Mouse (Mus musculus) lung, postnatal 14 days (tissue): ENCODE measurements around the gene Cercam.

Source experiments
- DNase-seq: peaks from one replicate; pipeline ENCODE4 v3.0.0; 2021

Gene Cercam

GRCm38 (mm10) chr2:29868949-29869645, at the start of gene Cercam:
Gene Cercam, plus strand, starts transcription at chr2:29869164.
- peak; percentile 84 for DNase-seq

GRCm38 (mm10) chr2:29819363-29819762, 49.6 kb upstream of the Cercam start:
- no peak for DNase-seq

DNA sequence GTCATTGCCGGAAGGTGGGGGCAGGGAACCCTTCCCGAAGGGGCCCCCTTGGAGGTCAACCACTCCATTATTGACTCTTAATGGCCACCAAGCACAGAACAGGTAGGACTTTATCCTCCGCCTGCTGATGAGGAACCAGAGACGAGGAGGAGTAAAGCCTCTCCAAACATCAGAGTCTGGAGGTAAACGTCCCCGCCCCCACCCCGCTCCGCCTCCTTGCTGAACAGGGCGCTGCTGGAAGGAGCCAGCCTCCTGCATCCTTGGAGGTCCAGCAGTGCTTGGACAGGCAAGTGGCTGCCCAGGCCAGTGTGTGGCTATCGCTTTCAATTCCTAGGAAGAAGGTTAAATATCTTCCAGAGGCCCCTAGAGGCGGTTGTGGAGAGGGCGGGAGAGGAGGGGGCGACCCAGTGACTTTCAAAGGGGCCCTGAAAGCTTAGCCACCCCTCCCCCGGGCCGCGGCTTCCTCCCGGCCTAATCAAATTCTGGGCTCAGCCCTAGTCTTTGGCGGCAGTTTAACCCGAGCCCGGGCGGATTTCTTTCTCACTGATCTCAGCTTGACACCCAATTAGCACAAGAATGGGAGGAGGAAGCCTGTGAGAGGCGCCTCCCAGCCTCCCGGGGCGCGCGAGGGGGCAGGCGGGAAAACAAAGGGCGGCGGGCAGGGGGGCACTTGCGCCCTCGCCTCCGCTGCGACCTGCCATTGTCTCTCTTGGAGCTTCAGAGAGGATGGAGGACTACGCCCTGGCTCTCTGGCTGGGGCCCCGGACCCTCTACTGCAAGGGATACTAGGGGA, 48.7 kb upstream of the Cercam start, which contains the start of gene Urm1:
Gene Urm1, plus strand, starts transcription at position 51 of the 793 bp plus-strand sequence.
- peak; percentile 59 for DNase-seq

DNA sequence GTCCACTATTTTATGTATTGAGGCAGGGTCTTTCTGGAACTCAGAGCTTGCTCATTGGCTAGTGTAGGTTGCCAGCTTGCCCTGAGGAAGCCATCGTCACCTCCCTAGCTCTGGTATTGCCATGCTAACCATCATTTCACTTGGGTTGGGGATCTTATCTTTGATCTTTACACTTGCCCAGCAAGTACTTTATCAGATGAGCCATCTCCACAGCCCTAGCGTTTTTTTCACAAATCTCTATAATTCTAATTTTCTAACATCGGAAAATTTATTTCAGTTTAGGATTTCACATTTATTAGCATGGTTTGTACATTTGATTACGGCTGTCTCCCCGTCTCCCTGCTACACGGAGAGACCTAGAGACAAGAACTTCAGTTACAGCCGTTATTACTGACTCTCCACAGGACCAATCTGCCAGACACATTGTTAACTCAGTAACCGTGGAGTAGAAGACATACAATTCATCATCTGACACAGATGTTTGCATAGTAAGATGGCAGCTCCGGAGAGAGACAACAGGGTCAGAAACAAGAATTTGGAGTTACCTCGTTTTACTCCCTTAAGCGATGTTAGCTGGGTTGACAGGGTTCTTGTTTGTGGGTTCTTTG, 42.5 kb upstream of the Cercam start:
- no peak for DNase-seq

DNA sequence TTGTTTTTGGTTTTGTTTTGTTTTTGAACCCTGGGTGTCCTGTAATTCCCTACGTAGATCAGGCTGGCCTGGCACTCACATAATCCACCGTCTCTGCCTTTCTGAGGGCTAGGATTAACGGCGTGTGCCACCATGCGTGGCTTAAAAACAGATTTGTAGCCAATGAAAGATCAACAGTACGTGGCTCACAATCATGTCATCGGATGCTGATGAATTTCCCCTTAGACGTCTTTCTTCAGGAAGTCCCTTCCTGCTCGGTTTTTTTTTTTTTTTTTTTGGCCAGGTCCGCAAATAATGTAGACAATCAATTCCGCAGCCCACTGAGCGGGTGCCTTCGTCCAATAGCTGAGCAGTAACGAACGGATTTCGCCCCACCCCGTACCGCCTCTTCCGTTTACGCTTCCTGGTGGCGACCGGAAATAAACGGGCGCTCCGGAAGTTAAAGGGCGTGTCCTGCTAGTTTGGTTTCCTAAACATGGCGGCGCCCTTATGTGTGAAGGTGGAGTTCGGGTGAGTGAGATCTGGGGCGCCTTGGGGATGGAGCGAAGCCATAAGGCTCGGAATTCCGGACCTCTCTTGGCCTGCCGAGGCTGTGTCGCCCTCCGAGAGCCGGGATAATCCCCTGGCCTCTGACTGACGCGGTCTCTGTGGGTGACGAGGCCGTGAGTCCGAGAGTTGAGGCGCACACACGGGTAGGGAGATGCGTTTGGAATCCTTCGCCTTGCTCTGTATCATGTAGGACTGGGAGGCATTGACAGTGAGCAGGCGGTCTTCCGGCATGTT, 41.8 kb upstream of the Cercam start:
- DNase-seq = peak; percentile 95

- DNase-seq = no peak
Observed at GRCm38 (mm10) chr2:29827709-29828024, 41.3 kb upstream of the Cercam start.

DNA sequence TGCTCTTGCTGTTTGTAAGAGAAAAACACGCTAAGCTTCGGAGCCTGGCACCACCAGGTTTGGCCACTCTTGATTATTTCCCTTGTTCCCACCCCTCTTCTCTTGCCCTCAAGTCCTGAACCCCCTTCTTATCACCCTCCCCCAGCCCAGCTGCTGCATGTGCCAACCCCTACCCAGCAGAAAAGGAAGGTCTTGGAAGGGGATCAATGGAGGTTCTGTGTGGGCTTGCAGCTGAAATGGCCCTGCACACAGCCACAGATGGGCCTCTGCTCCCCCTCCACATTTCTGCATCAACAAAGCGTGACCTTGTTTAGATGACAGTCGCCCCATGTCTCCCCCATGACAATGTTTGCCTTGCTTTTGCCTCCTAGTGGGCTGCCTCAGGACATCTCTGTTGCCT, 37.9 kb upstream of the Cercam start:
- DNase-seq = no peak

- no peak for DNase-seq
Observed at GRCm38 (mm10) chr2:29833796-29834195, 35.2 kb upstream of the Cercam start.

DNA sequence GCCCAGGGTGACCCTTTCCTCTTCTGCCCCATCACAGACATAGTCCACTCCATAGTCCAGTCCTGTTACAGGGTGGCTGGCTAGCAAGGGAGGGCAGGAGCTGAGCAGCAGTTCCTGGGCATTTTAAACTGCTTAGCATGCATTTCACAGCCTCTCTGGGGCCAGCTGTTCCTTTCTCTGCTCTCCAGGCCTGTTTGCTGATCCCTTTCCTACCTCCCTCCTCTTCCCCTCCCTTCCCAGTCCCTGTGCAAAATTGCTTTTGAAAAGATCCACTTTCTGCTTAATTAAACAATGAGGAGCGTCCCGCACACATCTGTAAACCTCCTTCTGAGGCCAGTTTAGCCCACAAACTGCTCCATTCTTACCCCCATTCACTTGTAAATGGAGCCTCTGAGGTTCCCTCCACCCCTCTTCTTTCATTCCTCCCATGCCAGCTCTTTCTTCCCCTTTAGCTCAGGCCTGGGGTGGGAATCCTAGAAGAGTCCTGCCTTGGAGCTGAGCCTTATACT, 33.5 kb upstream of the Cercam start:
- no peak for DNase-seq

DNA sequence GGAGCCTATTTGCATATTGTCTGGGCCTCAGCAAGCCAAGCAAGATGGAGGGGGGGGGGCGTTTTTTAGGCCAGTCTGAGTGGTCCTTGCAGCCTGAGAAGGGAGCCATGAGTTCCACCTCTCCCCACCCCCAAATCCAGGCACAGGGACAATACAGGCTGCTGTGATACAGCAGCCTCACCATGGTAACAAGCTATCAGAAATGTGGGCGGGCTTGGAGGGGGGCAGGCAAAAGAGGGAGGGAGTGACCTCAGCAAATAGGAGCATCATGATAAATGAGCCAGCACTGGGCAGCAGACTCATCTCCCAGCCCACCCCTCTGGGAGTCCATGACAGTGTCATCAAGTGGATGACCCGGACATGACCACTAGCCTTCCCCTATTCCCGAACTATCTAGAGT, 29.5 kb upstream of the Cercam start:
- no peak for DNase-seq

DNA sequence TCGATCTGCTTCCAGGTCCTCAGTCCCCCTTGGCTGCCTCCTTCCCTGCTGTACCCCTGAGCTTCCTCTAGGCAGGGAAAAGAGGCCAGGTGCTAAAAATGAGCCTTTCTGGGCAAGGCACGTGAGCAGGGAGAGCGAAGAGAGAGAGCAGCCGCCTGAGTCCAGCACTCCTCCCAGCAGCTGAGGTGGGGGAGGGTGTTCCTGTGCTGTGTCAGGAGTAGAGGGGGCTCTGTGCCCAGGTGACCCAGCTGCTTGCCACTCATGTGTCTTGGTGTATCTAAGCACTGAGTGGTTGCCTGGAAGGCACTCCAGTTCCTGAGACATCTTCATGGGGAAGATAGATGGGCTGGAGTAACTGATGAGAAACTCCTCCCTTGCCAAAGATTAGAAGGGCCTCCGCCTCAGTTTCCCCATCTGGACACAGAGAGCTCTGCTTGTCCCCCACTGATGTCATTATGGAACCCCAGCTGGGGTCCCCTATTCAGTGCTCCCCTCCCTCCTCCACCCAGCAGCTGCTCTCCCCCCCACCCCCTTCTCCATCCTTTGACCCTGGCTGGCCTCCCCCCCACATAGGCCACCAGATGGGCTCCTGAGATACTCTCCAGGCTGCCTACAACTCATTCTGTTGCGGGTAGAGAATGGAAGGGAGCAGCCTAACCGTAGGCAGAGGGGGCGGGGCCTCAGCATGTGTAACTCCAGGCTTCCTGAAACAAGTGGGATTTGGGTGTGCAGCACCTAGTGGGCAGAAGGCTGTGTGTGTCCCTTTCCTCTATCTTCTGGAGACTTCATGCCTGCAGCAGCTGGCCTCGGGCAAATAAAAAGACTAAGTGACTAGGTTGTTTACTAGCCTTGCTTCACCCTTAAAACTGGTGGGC, 25.5 kb upstream of the Cercam start:
- DNase-seq = no peak

DNA sequence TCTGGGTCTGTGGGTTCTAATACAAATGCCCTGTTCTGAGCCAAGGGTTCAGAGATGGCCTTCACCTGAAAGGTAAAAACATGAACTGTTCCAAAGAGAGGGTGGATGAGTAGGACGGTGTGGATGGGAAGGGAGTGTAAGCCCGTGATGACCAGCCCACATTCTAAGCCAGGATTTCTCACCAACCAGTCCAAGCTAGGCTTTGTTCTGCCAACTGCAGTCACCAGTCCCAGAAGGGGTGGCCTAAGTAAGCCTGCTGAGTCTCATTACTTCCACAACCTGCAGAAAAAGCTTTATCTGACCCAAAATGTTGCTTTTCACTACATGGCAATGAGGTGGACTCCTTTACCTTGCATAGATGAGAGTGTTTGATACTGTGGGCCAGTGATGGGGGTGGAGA, 24.8 kb upstream of the Cercam start:
- DNase-seq = no peak

GRCm38 (mm10) chr2:29844661-29845060, 24.3 kb upstream of the Cercam start:
- no peak for DNase-seq

- no peak for DNase-seq
Observed at GRCm38 (mm10) chr2:29845636-29846035, 23.3 kb upstream of the Cercam start.

DNA sequence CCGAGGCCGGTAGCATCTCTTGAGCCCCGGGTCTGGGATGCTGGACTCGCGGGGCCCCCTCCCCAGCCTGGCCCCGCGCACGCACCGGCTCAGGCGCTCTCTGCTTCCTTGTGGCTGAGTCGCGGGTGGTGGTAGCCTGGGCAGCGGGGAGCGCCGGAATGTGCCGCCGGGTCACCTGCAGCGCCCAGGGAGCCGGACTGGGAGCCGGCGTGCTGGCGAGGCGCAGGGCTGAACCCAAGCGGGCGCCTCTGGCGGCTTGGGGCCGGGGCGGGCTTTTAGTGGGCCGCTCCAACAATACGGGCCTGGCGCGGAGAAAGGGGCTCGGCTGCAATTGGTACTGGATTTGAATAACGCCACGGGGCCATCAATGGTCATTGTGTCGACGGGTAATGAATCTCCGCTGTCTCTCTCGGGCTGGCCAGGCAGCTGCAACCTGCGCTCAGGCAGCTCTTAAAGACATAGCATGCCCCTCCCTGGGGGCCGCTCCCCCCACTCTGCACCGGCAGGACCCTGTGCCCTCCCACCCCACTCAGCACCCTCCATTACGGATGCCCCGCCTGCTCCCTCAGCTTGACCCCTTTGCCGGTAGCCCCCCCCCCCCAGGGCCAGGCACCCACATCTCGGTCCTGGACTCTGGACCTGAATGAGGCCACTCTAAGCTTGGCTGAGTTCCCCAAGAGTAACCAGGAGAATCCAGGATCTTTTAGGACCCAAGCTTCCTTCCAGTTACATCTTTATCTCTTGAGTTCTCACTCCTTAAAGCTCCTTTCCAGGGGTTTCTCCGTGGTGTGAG, 22.7 kb upstream of the Cercam start:
- DNase-seq = no peak

- DNase-seq = no peak
Observed at GRCm38 (mm10) chr2:29846911-29847310, 22.1 kb upstream of the Cercam start.

- DNase-seq = no peak
Observed at GRCm38 (mm10) chr2:29849041-29849440, 19.9 kb upstream of the Cercam start.

DNA sequence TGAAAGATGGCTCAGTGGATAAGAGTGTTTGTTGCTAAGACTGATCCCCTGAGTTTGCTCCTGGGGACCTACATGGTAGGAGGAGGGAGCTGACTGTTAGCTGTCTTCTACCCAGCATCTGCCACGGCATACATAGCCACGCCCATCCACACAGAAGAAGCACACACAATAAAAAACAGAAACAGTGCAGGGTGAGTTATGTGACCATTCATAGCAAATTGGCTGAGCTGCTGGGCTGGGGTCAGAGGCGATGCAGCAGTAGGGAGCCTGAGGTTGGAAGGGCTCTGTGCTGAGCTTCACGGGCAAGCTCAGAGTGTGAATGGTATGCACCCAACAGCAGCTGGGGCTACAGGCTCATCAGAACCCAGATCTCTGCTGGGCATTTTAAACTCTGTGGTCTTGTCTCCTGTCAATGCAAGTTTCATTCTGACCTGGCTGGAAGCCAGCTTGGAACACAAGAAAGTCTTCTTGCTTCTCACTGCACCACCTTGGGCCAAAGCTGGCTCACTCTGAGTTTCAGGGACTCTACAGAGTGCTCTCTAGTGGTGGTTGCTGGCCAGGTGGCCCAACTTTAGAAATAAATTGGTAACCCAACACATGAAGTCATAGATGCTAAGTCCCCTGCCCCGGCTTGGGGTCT, 19.0 kb upstream of the Cercam start:
- no peak for DNase-seq

DNA sequence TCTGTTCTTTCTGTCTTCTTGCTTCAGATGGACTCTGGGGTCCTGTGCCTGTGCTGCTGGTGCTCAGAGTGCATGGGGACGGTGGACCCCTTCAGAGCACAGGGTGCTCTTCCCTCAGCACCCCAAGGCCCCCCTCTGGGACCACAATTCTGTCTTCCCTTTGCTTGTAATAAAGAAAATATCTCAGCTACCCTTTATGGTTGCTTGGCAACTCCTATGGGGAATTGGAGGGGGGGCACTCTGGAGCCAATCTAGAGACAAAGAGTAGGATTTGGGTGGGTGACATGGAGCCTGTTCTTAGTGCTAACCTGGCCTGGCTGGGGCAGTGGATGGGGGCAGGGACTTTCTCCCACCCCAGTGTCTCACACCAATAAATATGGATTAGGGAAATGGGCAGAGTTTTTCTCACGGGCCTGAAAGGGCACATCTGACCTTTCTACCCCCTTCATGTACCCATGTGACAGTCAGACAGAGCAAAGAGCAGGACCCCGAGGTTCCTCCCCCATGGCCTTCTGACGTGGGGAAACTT, 15.9 kb upstream of the Cercam start:
- DNase-seq = no peak

DNA sequence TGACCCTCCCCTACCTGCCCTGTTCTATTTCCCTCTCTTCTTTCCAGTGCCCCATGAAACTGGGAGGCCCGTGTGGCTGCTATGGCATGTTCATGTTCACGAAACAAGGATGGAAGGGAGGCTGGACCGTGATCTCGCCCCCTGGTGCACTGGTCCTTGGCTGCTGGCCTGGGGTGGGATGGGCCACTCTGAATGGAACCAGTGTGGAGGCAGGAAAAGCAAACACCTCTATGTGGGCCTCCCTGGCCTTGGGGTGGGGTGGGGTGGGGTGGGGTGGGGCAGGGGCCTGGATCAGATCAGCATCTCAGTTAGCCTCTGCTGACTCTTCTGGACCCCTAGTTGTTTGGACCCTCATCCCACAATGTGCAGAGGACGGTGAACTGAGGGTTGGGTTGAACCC, 15.2 kb upstream of the Cercam start:
- no peak for DNase-seq
